Mouse (Mus musculus) heart, adult 9 months (tissue): ENCODE data around the gene Zswim5.
A peak's percentile ranks its signal among the peaks of the same experiment; 100 is the strongest.
"Not testable (repeated sequence)": the region's sequence is repeated elsewhere in the genome, so short reads cannot be mapped to it uniquely, and the experiment has no call there.

ENCODE experiments used
- DNase-seq, 2 experiments: peaks; one replicate each; pipeline ENCODE4 v3.0.0; 2022; ENCODE audit warnings: low spot score in 2 of 2

The Zswim5 gene

DNA sequence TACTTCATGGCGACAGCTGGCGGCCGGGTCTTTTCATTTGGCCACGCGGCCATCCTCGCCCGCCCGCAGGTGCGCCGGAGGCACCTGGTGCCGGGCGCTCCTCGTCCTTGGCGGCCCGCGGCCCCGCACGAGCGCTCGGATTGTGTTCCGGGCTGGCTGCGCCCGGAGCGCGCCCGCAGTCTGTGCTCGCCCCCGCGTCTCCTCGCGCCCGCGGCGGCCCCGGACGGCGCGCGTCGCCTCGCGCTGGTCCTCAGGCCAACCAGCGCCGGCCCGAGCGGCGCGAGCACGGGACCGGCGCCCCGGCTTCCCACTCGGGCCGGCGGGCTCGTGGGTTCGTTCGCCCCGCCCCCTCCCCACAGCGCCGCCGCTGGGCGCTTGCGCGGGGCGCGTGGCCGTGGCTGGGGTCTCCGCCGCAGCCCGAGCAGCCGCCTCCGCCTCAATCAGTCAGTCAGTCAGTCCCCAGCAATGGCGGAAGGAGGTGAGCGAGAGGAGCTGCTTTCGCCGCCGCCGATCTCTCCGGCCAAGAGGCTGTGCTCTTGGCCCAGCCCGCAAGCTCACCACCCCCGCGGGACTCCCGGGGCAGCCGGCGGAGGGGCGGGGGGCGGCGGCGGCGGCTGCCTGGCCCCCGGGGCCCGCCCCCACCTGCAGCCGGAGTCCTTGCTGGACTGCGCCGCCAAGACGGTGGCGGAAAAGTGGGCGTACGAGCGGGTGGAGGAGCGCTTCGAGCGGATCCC lies at the start of gene Zswim5:
TSS of gene Zswim5 (plus strand) at position 382 of the 734 bp plus-strand sequence.
- DNase-seq = peak; percentile 47 to 62

- peak in 1 of 2 experiments; percentile 38 for DNase-seq
Measured at GRCm38 (mm10) chr4:116827819-116828218, 49.4 kb upstream of the Zswim5 start.

- no peak for DNase-seq
Measured at GRCm38 (mm10) chr4:116829364-116830069, 47.7 kb upstream of the Zswim5 start.

DNA sequence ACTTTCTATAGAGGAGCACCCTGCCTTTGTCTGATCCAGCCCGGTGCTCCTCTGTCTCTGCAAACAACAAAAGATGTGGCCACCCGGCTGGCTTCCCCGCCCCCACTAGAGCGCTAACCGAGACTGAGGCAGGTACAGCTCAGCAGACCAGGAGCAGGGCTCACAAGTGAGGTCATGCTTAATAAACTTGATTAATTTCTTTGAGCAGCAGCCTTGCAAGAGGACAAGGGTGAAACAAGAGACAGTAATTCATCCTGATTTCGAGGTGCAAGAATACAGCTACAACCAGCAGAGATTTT lies 47.2 kb upstream of the Zswim5 start:
- DNase-seq = no peak

DNA sequence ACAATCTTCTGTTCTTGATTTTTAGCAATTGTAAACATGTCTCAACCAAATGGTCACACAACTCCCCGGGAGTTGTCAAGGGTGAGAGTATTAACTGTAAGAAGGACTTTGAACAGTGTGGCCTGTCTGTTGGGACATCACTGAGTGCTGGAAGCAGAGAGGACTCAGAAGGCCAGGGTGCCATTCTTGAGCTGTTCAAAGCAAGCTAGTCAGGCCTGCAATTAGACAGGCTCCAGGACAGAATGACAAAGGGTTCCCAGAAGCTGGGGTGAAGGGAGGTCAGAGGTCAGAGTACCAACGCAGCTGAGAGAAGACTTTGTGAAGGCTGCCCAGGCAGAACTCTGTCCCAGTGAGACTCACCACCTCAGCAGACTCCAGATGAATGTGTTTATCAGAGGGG lies 38.2 kb upstream of the Zswim5 start:
- no peak for DNase-seq

- not testable (repeated sequence) for DNase-seq
Measured at GRCm38 (mm10) chr4:116840096-116840495, 37.1 kb upstream of the Zswim5 start.

DNA sequence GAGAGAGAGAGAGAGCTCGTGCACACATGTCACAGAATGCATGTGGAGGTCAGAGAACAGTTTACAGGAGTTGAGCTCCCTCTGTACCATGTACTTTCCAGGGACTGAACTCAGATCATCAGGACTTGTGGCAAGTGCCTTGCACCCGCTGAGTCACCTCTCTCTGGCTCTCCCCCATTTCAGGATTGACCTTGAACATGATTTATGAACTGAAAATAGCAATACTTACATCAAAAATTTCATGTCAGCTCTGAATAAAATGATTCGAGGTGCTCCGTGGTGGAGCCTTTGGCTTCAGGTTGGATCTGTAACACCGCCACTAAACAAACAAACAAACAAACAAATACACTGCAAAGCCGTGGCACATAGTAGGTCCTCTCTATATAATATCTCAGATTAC lies 36.3 kb upstream of the Zswim5 start:
- no peak for DNase-seq

DNA sequence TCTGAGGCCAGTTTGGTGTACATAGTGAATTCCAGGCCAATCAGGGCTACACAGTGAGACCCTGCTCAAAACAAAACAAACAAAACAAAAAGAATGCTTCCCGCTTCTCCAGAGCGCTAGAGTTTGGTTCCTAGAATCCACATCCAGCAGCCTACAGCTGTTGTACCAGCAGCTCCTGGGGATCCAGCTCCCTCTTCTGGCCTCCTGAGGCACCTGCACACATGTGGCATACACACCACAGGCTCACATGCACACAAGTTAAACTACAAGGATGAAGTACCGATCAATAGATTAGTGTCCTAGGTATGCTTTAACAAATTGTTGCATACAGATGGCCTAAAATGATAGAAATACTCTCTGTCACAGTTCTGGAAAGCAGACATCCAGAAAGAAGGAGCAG lies 32.9 kb upstream of the Zswim5 start:
- no peak for DNase-seq

- no peak for DNase-seq
Measured at GRCm38 (mm10) chr4:116849901-116850300, 27.3 kb upstream of the Zswim5 start.

DNA sequence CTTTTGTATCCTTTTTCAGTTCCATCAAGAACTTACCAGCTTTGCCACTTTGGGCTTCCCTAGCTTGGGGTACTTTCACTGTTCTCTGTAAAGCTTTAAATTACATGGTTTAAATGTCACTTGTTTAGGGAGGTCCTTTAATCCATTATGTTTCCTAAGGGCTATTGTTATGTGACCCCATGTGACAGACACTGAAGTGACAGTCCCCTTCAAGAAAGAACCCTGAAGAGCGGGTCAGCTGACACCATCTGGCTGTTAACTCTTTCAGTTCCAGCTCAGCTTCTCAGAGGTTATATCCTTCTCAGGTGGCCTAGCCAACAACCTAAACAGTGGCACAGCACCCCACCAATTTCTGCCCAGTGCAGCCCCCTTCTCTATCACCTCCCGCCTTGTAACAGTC lies 22.9 kb upstream of the Zswim5 start:
- no peak for DNase-seq

GRCm38 (mm10) chr4:116857203-116857602 lies 20.0 kb upstream of the Zswim5 start:
- no peak for DNase-seq

DNA sequence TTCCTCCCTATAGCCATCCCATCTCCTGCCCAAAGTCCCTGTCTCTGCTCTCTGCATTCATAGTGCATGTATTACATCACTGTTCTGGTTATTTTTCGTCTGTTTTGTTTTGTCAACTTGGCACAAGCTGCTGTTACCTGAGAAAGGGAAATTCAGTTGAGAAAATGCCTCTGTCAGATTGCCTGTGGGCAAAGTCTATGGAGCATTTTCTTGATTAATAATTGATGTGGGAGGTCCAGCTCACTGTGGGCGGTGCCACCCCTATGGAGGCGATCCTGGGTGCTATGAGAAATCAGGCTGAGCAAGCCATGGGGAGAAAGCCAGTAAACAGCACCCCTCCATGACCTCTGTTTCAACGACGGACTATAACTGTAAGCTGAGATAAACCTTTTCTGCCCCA lies 17.5 kb upstream of the Zswim5 start:
- DNase-seq = no peak

- no peak for DNase-seq
Measured at GRCm38 (mm10) chr4:116862023-116862422, 15.2 kb upstream of the Zswim5 start.

GRCm38 (mm10) chr4:116869898-116870297 lies 7.3 kb upstream of the Zswim5 start:
- DNase-seq = no peak

GRCm38 (mm10) chr4:116874595-116874994 lies 2.6 kb upstream of the Zswim5 start:
- no peak for DNase-seq

DNA sequence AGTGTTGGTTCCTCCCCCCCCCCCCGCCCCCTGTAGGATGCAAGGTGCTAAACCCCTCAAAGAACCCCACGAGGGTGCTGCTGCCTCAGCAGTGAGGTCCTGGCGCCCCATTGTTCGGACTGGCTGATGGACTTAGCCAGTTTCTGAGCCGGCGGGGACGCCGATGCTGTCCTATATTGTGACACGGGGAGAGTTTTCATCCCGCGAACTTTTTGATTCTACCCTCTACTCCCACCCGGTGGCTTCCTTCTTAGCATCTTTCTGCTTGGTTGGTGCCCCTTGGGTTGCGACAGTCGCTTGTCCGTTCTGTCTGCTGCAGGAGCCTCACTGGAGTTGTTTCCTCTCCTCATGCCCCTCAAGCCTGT lies 564 bp upstream of the Zswim5 start:
- no peak for DNase-seq

GRCm38 (mm10) chr4:116877729-116878321 lies 649 bp downstream of the Zswim5 start:
- no peak for DNase-seq

DNA sequence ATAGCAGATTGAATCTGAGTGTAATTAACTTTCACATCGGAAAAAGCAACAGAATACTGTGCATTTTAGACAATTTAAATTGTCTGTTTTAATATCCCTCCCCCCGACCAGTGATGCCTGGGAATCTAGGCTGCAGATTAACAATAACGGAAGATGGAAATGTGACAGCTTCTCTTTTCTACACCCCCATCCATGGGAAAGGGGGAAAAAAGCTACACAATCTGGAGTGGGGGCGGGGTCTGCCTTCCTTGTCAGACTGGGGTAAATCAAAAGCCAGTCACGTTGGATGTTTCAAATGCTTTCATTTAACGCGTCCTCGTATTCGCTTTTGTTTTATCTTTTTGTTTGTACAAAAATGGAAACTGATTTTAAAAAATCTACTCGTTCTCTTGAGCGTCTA lies 1.3 kb downstream of the Zswim5 start:
- DNase-seq = peak in 1 of 2 experiments; percentile 15

GRCm38 (mm10) chr4:116882679-116883078 lies 5.5 kb downstream of the Zswim5 start:
- DNase-seq = no peak

DNA sequence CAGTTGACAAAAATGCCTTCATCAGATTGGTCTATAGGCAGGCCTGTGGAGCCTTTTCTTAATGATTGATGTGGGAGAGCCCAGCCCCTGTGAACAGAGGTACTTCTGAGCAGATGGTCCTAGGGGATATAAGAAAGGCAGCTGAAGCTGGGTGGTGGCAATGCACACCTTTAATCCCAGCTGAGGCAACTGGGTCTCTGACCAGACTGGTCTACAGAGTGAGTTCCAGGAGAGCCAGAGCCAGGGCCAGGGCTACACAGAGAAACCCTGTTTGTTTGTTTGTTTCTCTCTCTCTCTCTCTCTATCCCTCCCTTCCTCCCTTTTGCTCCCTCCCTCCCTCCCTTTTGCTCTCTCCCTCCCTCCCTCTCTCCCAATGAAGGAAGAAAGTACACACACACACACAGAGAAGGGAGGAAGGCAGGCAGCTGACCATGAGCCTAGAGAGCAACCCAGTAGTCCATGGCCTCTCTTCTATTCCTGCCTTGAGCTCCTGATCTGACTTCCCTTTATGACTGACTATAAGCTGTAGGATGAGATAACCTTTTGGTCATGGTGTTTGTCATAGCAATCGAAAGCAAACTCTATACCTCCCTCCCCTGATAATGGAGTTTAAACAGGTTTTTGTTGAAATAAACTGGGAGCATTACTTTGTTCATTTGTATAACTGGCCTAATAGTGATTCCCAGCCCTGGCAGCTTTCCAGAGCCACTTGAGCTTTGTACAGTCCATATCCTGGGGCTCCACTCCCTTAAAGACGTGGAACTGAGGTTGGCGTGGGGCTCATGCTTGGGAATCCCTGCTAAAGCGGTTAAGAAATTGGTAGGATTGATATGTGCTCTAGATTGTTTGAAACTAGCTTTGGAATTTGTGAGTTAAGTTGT lies 17.3 kb downstream of the Zswim5 start:
- no peak for DNase-seq

DNA sequence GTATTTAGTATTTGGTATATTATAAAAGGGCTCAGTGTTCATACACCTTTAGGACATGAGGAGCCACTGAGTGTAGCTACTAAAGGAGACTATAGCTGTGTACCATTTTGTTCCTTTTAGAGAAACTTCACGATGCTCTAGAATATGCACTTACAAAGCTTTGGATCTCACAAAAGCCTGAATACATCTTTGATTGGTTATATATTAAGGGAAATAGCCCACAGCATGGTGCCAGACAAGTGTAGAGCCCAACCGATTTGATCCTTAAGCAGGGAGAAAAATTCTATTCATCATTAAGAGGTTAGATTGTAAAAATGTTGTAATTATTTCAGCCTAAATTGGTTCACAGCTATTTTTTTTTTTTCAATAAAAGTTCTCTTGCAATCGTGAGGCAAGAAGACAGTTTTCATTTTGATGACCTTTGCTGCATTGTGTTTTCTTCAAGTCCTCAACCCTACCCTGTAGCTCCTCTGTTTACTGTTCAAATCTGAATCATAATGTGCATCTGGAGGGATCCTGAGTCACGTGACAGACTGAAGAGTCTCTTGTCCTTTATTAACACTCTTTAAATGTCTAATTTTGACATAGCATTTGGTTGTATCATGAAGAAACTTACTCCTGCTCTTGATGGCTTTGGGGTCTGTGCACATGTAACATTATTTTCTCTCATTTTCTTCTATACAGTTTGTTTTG lies 33.5 kb downstream of the Zswim5 start:
- no peak for DNase-seq

- DNase-seq = no peak
Measured at GRCm38 (mm10) chr4:116911202-116911601, 34.0 kb downstream of the Zswim5 start.
